Mouse (Mus musculus) adrenal gland (tissue): ENCODE measurements at regions not wholly inside any gene's neighbourhood (a gene's known extent, or its start where the extent isn't known, plus 50 kb on each side); places are given as distances from the start of the nearest gene placed in this dataset.

ENCODE experiments used
- intact Hi-C: fragments of 180-260 bp; cut with DNase I; formaldehyde crosslinking; loops from one replicate; pipeline ENCODE4 v1.15.1; 2025

- intact Hi-C loops: no loop called here
These were observed 50.8 kb upstream of the Fhl2 start for GRCm38 (mm10) chr1:43247609-43248008.

- intact Hi-C loops: no loop called here
These were observed 53.5 kb upstream of the Fhl2 start for GRCm38 (mm10) chr1:43250281-43250680.

- intact Hi-C loops: no loop called here
These were observed 54.6 kb upstream of the Fhl2 start for GRCm38 (mm10) chr1:43251356-43251755.

- intact Hi-C loops: no loop called here
These were observed 57.3 kb upstream of the Fhl2 start for GRCm38 (mm10) chr1:43254129-43254528.

GRCm38 (mm10) chr1:43256078-43256477 lies 59.3 kb upstream of the Fhl2 start:
- intact Hi-C loops: no loop called here

- intact Hi-C loops: no loop called here
These were observed 61.1 kb upstream of the Fhl2 start for GRCm38 (mm10) chr1:43257909-43258308.

- intact Hi-C loops: loop anchor here (10.0 kb wide), 1 partner anchor 325 kb away; no protein-coding TSS in a partner anchor
These were observed 63.1 kb upstream of the Fhl2 start for GRCm38 (mm10) chr1:43259841-43260240.

- intact Hi-C loops: loop anchor here (10.0 kb wide), 1 partner anchor 326 kb away; no protein-coding TSS in a partner anchor
These were observed 63.7 kb upstream of the Fhl2 start for GRCm38 (mm10) chr1:43260491-43260890.

GRCm38 (mm10) chr1:43264407-43264889 lies 67.7 kb upstream of the Fhl2 start:
- intact Hi-C loops: loop anchor here (1.0 to 10.0 kb wide), 3 partner anchors 121 to 330 kb away; no protein-coding TSS in a partner anchor

- intact Hi-C loops: loop anchor here (10.0 kb wide), 1 partner anchor 331 kb away; no protein-coding TSS in a partner anchor
These were observed 69.1 kb upstream of the Fhl2 start for GRCm38 (mm10) chr1:43265699-43266455.

- intact Hi-C loops: loop anchor here (10.0 kb wide), 1 partner anchor 335 kb away; no protein-coding TSS in a partner anchor
These were observed 72.9 kb upstream of the Fhl2 start for GRCm38 (mm10) chr1:43269685-43270084.

GRCm38 (mm10) chr1:43273236-43273868 lies 76.6 kb upstream of the Fhl2 start:
- intact Hi-C loops: no loop called here

- intact Hi-C loops: no loop called here
These were observed 95.0 kb upstream of the Fhl2 start for GRCm38 (mm10) chr1:43291736-43292135.

- intact Hi-C loops: no loop called here
These were observed 95.8 kb upstream of the Fhl2 start for GRCm38 (mm10) chr1:43292561-43292960.

GRCm38 (mm10) chr1:43294221-43295012 lies 97.6 kb upstream of the Fhl2 start:
- intact Hi-C loops: no loop called here

GRCm38 (mm10) chr1:43297579-43297978 lies 100.8 kb upstream of the Fhl2 start:
- intact Hi-C loops: no loop called here

GRCm38 (mm10) chr1:43298746-43299145 lies 102.0 kb upstream of the Fhl2 start:
- intact Hi-C loops: loop anchor here (2.0 kb wide), 1 partner anchor 336 kb away; no protein-coding TSS in a partner anchor

GRCm38 (mm10) chr1:43299490-43300302 lies 102.9 kb upstream of the Fhl2 start:
- intact Hi-C loops: loop anchor here (2.0 to 5.0 kb wide), 3 partner anchors 143 to 438 kb away; partner anchors contain the start of gene Nck2

- intact Hi-C loops: loop anchor here (5.0 kb wide), 2 partner anchors 142 to 437 kb away; partner anchors contain the start of gene Nck2
These were observed 103.9 kb upstream of the Fhl2 start for GRCm38 (mm10) chr1:43300676-43301075.

GRCm38 (mm10) chr1:43301866-43302571 lies 105.2 kb upstream of the Fhl2 start:
- intact Hi-C loops: loop anchor here (5.0 kb wide), 2 partner anchors 140 to 435 kb away; partner anchors contain the start of gene Nck2
